Comparison of ENCODE assay signal across 8 mouse cellular contexts in genomic region chr11:49103047-49103693, GRCm38 (mm10). TPM values are rescaled to one million over a fixed set of nuclear protein-coding genes. Genes with fewer than 3 reads are reported as not detected.
DNase-seq lines count a peak whose midpoint lies in the region; ATAC-seq and TF ChIP-seq lines count a peak whose summit lies in the region.

No protein-coding gene starts in this region.

- ATAC-seq in hindbrain, embryonic 15.5 days (ENCODE audit: low FRiP score, low read depth): peak; percentile 87; the same call in 1 of the 2 replicates

- H3K4me2 ChIP-seq in hindbrain, embryonic 15.5 days: 0 out of 2 replicates have a peak overlapping the region, but pooled peaks have one; percentile 13

- H3K27me3 ChIP-seq in hindbrain, embryonic 15.5 days: no peaks in the 10 kb centered on the region

- peak; percentile 88 for TF ChIP-seq CTCF in gastrocnemius, adult 2 months (IDR thresholded peaks at IDR 0.05)

- H3K9ac ChIP-seq in hindbrain, embryonic 15.5 days: no peak overlapping the region

- no peak overlapping the region for H3K4me3 ChIP-seq in gastrocnemius, adult 2 months
- H3K4me3 ChIP-seq in hindbrain, embryonic 15.5 days: no peak overlapping the region

- no peaks in the 10 kb centered on the region for H3K4me1 ChIP-seq in hindbrain, embryonic 15.5 days (replicated peaks)

- peak; percentile 85 for DNase-seq in R1 (ENCODE audit: low read depth, low spot score)
- peak; percentile 90 to 96 for DNase-seq in cerebellum, postnatal 14 days
- DNase-seq in gastrocnemius, adult 2 months: peak; percentile 88
- peak; percentile 77 to 99 for DNase-seq in layer of hippocampus, postnatal 25 days (ENCODE audit: extremely low spot score in 1 of 2, low spot score in 1 of 2)
- DNase-seq in lung, postnatal 36 days: peak; percentile 95
- peak; percentile 71 for DNase-seq in right cerebral cortex, adult 18-20 months
- peak; percentile 67 to 74 for DNase-seq in urinary bladder, adult 18-20 months (ENCODE audit: low spot score in 2 of 2)

- WGBS in hindbrain, embryonic 15.5 days: 16% methylated on average over 8 of the region's 8 CpGs

- H3K27ac ChIP-seq in gastrocnemius, adult 2 months: no peak overlapping the region
- H3K27ac ChIP-seq in hindbrain, embryonic 15.5 days (replicated peaks): no peak overlapping the region

- no peaks in the 10 kb centered on the region for H3K36me3 ChIP-seq in hindbrain, embryonic 15.5 days

- intact Hi-C loops in gastrocnemius, adult 2 months (cut with DNase I): loop anchor here (1.0 kb wide), 1 partner anchor 229 kb away; no protein-coding TSS in a partner anchor

- no peaks in the 10 kb centered on the region for H3K9me3 ChIP-seq in hindbrain, embryonic 15.5 days

RNA-seq across cellular contexts. Expression of gene Olfr1396, which starts 11.5 kb away (rescaled TPM):
- total RNA-seq in gastrocnemius, adult 2 months (2021): not detected
- polyA plus RNA-seq in hindbrain, embryonic 15.5 days (2015; fragmentation: Nextera tagmentation; extraction: Ambion mirVana): not detected in 2 replicates
- not detected for total RNA-seq in layer of hippocampus, postnatal 25 days (2021)

RNA-seq across cellular contexts. Expression of gene Ifi47, which starts 26.8 kb away (rescaled TPM):
- under 1 TPM; 0.84 TPM for total RNA-seq in gastrocnemius, adult 2 months (2021)
- 0.52 and 1.6 TPM in 2 replicates for polyA plus RNA-seq in hindbrain, embryonic 15.5 days (2015; fragmentation: Nextera tagmentation; extraction: Ambion mirVana)
- total RNA-seq in layer of hippocampus, postnatal 25 days (2021): under 1 TPM; 0.33 to 0.44 TPM

RNA-seq across cellular contexts. Expression of gene Olfr1395, which starts 38.9 kb away (rescaled TPM):
- total RNA-seq in gastrocnemius, adult 2 months (2021): not detected
- not detected in 2 replicates for polyA plus RNA-seq in hindbrain, embryonic 15.5 days (2015; fragmentation: Nextera tagmentation; extraction: Ambion mirVana)
- total RNA-seq in layer of hippocampus, postnatal 25 days (2021): not detected

RNA-seq across cellular contexts. Expression of gene Tgtp2, which starts 39.2 kb away (rescaled TPM):
- 1 to 10 TPM in 1 of 2 experiments, under 1 TPM in 1; 0.66 to 1.3 TPM for total RNA-seq in gastrocnemius, adult 2 months (2021)
- 0.54 TPM in 1 of 2 replicates, not detected in the other for polyA plus RNA-seq in hindbrain, embryonic 15.5 days (2015; fragmentation: Nextera tagmentation; extraction: Ambion mirVana)
- under 1 TPM; 0.45 to 0.62 TPM for total RNA-seq in layer of hippocampus, postnatal 25 days (2021)

RNA-seq across cellular contexts. Expression of gene Olfr1394, which starts 51.0 kb away (rescaled TPM):
- total RNA-seq in gastrocnemius, adult 2 months (2021): not detected
- not detected in 2 replicates for polyA plus RNA-seq in hindbrain, embryonic 15.5 days (2015; fragmentation: Nextera tagmentation; extraction: Ambion mirVana)
- total RNA-seq in layer of hippocampus, postnatal 25 days (2021): not detected
